Mouse (Mus musculus): ENCODE results near the gene Fam184a. TPM values are rescaled to one million over a fixed set of nuclear protein-coding genes. Genes with fewer than 3 reads are reported as not detected.
"Not testable (repeated sequence)": the region's sequence is repeated elsewhere in the genome, so short reads cannot be mapped to it uniquely, and the experiment has no call there.

The Fam184a gene
- polyA plus RNA-seq, 1 experiment, result 4.1 TPM

- H3K4me1 ChIP-seq (ENCODE audit: control insufficient read depth, insufficient read depth, low read length), result no peaks in the 10 kb centered on the region
- DNase-seq, result no peak
- no peak for TF ChIP-seq CTCF (IDR thresholded peaks at IDR 0.05; ENCODE audit: insufficient read depth, low read length)
- no peak for TF ChIP-seq POLR2A (IDR thresholded peaks at IDR 0.05; ENCODE audit: borderline replicate concordance, extremely low read depth, low read depth, low read length)
- H3K4me3 ChIP-seq (replicated peaks; ENCODE audit: extremely low read depth, low read depth, low read length), result no peak overlapping the region
- 63% methylated on average over 2 of the region's 2 CpGs for WGBS
Observed at GRCm38 (mm10) chr10:53650683-53651082, 100.2 kb downstream of the Fam184a start.

- 0 out of 2 replicates have a peak, but pooled peaks have one; percentile 25 for TF ChIP-seq CTCF (IDR thresholded peaks at IDR 0.05; ENCODE audit: insufficient read depth, low read length)
- no peak for TF ChIP-seq POLR2A (IDR thresholded peaks at IDR 0.05; ENCODE audit: borderline replicate concordance, extremely low read depth, low read depth, low read length)
- Histone ChIP-seq H3K4me1 (ENCODE audit: control insufficient read depth, insufficient read depth, low read length) (no peaks in the 10 kb centered on the region), H3K4me3 (replicated peaks; ENCODE audit: extremely low read depth, low read depth, low read length) (no peak overlapping the region)
- no peak for DNase-seq
Observed at GRCm38 (mm10) chr10:53641507-53641906, 109.4 kb downstream of the Fam184a start.

- no peak for TF ChIP-seq CTCF (IDR thresholded peaks at IDR 0.05; ENCODE audit: insufficient read depth, low read length)
- TF ChIP-seq POLR2A (IDR thresholded peaks at IDR 0.05; ENCODE audit: borderline replicate concordance, extremely low read depth, low read depth, low read length), result no peak
- DNase-seq, result no peak
- Histone ChIP-seq H3K4me1 (ENCODE audit: control insufficient read depth, insufficient read depth, low read length) (no peaks in the 10 kb centered on the region), H3K4me3 (replicated peaks; ENCODE audit: extremely low read depth, low read depth, low read length) (no peak overlapping the region)
- WGBS, result 51% methylated on average over 13 of the region's 13 CpGs
Observed at GRCm38 (mm10) chr10:53635246-53635971, 115.5 kb downstream of the Fam184a start.

- no peak overlapping the region for H3K4me3 ChIP-seq (replicated peaks; ENCODE audit: extremely low read depth, low read depth, low read length)
- 86% methylated on average over 10 of the region's 10 CpGs for WGBS
- TF ChIP-seq POLR2A (IDR thresholded peaks at IDR 0.05; ENCODE audit: borderline replicate concordance, extremely low read depth, low read depth, low read length), result no peak
- no peak for TF ChIP-seq CTCF (IDR thresholded peaks at IDR 0.05; ENCODE audit: insufficient read depth, low read length)
- DNase-seq, result no peak
- no peaks in the 10 kb centered on the region for H3K4me1 ChIP-seq (ENCODE audit: control insufficient read depth, insufficient read depth, low read length)
Observed at GRCm38 (mm10) chr10:53634160-53634559, 116.8 kb downstream of the Fam184a start.

- H3K4me3 ChIP-seq (replicated peaks; ENCODE audit: extremely low read depth, low read depth, low read length), result peak within 1 kb of the TSS; percentile 89
- not testable (repeated sequence) for H3K4me1 ChIP-seq (ENCODE audit: control insufficient read depth, insufficient read depth, low read length); DNase-seq
- 50% methylated on average over 10 of the region's 10 CpGs for WGBS
Observed at GRCm38 (mm10) chr10:53630339-53630738, 120.6 kb downstream of the Fam184a start, which contains the start of gene Mcm9. Gene Mcm9, minus strand, starts transcription at chr10:53630439.

- TF ChIP-seq CTCF (IDR thresholded peaks at IDR 0.05; ENCODE audit: insufficient read depth, low read length) (no peak), POLR2A (IDR thresholded peaks at IDR 0.05; ENCODE audit: borderline replicate concordance, extremely low read depth, low read depth, low read length) (peak; percentile 54; the same call in 1 of the 2 replicates)
- peak; percentile 94 for DNase-seq
- Histone ChIP-seq H3K4me3 (replicated peaks; ENCODE audit: extremely low read depth, low read depth, low read length) (peak overlapping the region; percentile 89), H3K4me1 (ENCODE audit: control insufficient read depth, insufficient read depth, low read length) (no peaks in the 10 kb centered on the region)
- WGBS, result under 1% methylated on average over 35 of the region's 35 CpGs
Observed at GRCm38 (mm10) chr10:53629918-53630250, 121.0 kb downstream of the Fam184a start.

GRCm38 (mm10) chr10:53629247-53629917 is 121.5 kb downstream of the Fam184a start:
- WGBS, result under 1% methylated on average over 65 of the region's 67 CpGs
- peak; percentile 90 for DNase-seq

GRCm38 (mm10) chr10:53615850-53616616 is 134.9 kb downstream of the Fam184a start:
- 48% methylated on average over 8 of the region's 8 CpGs for WGBS
- Histone ChIP-seq H3K4me3 (replicated peaks; ENCODE audit: extremely low read depth, low read depth, low read length) (no peak overlapping the region), H3K4me1 (ENCODE audit: control insufficient read depth, insufficient read depth, low read length) (peaks cover 2% of the 10 kb centered on the region)
- DNase-seq, result no peak
- TF ChIP-seq POLR2A (IDR thresholded peaks at IDR 0.05; ENCODE audit: borderline replicate concordance, extremely low read depth, low read depth, low read length) (no peak), CTCF (IDR thresholded peaks at IDR 0.05; ENCODE audit: insufficient read depth, low read length) (no peak)

More at GRCm38 (mm10) chr10:53629247-53629917, 121.5 kb downstream of the Fam184a start:
- peak; percentile 49; the same call in 1 of the 2 replicates for TF ChIP-seq POLR2A (IDR thresholded peaks at IDR 0.05; ENCODE audit: borderline replicate concordance, extremely low read depth, low read depth, low read length)
- no peak for TF ChIP-seq CTCF (IDR thresholded peaks at IDR 0.05; ENCODE audit: insufficient read depth, low read length)
- Histone ChIP-seq H3K4me3 (replicated peaks; ENCODE audit: extremely low read depth, low read depth, low read length) (peak overlapping the region; percentile 89), H3K4me1 (ENCODE audit: control insufficient read depth, insufficient read depth, low read length) (no peaks in the 10 kb centered on the region)

- TF ChIP-seq POLR2A (IDR thresholded peaks at IDR 0.05; ENCODE audit: borderline replicate concordance, extremely low read depth, low read depth, low read length) (no peak), CTCF (IDR thresholded peaks at IDR 0.05; ENCODE audit: insufficient read depth, low read length) (no peak)
- Histone ChIP-seq H3K4me1 (ENCODE audit: control insufficient read depth, insufficient read depth, low read length) (peaks cover 2% of the 10 kb centered on the region), H3K4me3 (replicated peaks; ENCODE audit: extremely low read depth, low read depth, low read length) (no peak overlapping the region)
- WGBS, result 59% methylated on average over 1 of the region's 1 CpGs
- DNase-seq, result no peak
Observed at GRCm38 (mm10) chr10:53613955-53614354, 137.0 kb downstream of the Fam184a start.
